Mouse (Mus musculus) thymus, postnatal 0 days (tissue): ENCODE measurements around the gene 1190002N15Rik. TPM values are rescaled to one million over a fixed set of nuclear protein-coding genes. Genes with fewer than 3 reads are reported as not detected.

Source experiments
- DNase-seq: peaks from one replicate; pipeline ENCODE4 v3.0.0-alpha.2; 2015; ENCODE audit warnings: low spot score
- polyA plus RNA-seq: library from polyadenylated mRNA; unstranded; fragments of >200 nt; fragmentation: Nextera tagmentation; extraction: Ambion mirVana; gene quantifications from 2 replicates; pipeline ENCODE4 v1.2.1, GENCODE M21; 2015

The 1190002N15Rik gene
- 15.8 and 16.8 TPM in 2 replicates for polyA plus RNA-seq

DNA sequence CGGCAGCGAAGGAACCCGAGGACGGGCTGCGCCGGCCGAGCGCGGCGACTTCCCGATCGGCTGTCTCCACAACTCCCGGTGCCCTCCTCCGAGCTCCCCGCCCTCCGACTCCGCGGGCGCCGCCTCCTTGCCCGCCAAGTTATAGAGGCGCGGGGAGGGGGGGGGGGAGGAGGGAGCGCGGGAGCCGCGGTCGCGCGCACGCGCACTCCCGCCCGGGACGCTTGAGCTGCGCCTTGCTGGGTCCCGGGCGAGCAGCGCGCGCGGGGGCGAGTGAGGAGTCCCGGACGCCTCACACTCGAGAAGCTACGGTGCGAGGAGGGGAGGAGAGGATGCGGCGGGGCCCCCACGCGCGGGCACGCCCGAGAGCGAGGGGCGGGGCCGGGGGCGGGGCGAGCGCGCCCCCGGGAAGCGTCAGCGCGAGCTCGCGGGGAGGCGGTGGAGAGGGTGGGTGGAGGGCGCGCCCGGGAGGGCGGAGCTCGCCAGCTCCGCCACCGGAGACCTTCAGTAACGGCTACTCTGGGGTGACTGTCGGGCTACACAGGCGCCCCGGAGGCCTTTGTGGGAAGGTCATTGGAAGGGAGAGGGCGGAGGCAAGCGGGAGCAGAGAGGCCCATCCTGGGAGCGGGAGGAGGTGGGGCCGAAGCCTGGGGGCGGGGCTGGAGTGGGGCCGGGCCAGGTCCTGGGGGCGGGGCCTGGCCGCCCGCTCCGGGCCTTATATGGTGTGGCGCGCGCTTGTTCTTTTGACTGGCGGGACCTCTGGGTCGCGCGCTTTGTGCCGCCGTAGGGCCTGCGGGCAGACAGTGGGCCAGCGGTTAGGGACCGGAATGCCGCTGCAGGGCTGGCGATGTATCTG is at the start of gene 1190002N15Rik:
Gene 1190002N15Rik, minus strand, starts transcription at position 112 of the 853 bp plus-strand sequence.
- DNase-seq: peak; percentile 98

- DNase-seq: no peak
Measured at GRCm38 (mm10) chr9:94582309-94582708, 44.4 kb upstream of the 1190002N15Rik start.

- no peak for DNase-seq
Measured at GRCm38 (mm10) chr9:94581661-94582060, 43.8 kb upstream of the 1190002N15Rik start.

GRCm38 (mm10) chr9:94580071-94580737 is 42.3 kb upstream of the 1190002N15Rik start:
- DNase-seq: no peak

GRCm38 (mm10) chr9:94571802-94572201 is 33.9 kb upstream of the 1190002N15Rik start:
- no peak for DNase-seq

GRCm38 (mm10) chr9:94568386-94568785 is 30.5 kb upstream of the 1190002N15Rik start:
- DNase-seq: no peak

DNA sequence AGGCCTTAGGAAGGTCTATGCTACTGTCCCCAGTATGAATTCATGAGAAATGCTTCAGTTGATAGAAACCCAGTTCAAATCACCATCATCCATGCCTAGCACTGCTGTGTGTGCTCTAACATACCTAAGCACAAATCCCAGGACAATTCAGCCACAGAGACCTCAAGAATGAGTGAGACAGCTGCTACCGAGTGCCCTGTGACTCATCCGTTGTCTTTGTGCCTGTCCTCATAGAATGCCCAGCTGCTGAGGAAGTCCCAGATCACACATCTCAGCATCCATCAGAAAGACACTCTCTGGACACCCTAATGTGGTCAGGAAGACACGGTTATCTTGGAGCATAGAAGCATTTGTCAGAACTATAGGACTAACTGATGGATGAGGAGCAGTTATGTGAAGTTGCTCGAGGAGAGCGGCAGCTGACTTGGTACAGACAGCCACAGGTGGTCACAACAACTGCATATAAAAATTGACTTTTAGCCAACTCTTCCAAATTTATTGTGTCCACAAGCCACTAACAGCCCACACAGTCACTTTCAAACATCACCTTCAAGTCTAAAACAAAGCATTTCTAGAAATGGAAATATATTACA is 29.9 kb upstream of the 1190002N15Rik start:
- no peak for DNase-seq

DNA sequence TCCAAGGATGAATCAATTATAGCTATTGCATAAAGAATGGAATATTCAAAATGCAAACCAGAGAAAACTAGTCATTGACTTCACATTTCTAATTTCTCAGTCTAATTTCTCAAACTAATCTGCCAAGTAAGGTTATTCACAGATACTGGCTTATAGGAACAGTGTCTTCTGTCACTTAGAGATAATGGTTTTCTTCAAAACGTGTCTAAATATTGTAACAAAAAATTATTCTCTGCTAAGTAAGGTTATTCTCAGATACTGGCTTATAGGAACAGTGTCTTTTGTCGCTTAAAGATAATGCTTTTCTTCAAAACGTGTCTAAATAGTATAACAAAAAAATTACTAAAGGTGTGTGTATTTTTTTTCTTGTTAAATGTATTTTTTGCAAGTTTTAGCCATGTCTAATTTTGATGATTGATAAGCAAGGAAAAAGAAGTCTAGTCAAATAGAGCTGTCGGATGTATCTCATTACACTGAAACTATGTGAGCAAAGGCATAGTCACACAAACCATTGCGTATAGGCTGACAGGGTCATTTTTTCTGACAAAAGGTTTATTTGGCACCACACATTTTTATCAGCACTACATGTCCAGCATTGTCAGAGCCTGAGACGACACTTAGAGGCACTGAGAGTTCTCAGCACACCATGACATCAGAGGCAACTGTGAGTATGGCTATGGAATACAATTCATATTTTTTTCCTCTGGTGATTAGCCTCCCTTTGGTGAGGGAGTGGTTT is 19.1 kb upstream of the 1190002N15Rik start:
- no peak for DNase-seq

DNA sequence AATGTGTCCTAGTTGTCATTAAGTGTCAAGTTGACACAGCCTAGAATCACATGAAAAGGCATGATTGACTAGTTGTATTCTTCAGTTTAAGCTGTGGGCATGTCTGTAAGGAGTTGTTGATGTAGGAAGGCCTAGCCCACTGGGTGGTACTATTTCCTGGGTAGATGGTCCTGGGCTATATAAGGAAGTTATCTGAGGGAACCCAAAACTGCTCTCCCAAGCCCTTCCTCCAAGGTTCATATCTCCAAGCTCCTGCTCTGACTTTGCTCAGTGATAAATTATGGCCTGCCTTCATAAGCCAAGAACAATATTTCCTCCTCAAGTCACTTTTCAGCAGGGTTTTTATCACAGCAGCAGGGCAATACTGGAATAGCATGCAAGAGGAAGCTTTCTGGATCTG is 18.4 kb upstream of the 1190002N15Rik start:
- no peak for DNase-seq

DNA sequence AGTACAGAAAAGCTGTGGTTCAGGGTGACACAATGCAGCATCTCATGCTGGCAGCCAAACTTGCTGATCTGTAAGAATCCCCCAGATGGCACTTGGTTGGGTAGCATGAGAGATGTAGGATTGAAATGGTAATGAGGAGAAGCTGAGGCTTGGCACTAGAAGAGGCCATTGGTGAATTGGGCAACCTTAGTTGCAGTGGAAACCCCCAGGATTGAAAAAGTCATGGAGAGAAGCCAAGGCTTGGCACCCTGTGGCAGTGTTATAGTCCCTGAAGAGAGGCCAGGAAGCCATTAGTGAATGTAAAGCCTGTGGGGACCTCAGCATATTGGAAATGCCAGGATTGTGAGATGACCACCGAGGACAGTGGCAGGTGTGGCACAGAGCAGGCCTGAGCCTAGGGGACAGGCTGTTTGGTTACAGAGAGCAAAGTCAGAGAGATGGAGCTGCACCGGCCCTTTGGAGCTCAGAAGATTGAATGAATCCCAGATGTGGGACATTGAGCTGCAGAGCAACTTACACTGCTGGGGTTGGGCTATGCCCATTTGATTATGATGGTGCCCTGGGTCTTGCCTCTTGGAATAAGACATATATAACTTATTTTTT is 12.7 kb upstream of the 1190002N15Rik start:
- DNase-seq: no peak

GRCm38 (mm10) chr9:94543881-94544280 is 6.0 kb upstream of the 1190002N15Rik start:
- DNase-seq: no peak

DNA sequence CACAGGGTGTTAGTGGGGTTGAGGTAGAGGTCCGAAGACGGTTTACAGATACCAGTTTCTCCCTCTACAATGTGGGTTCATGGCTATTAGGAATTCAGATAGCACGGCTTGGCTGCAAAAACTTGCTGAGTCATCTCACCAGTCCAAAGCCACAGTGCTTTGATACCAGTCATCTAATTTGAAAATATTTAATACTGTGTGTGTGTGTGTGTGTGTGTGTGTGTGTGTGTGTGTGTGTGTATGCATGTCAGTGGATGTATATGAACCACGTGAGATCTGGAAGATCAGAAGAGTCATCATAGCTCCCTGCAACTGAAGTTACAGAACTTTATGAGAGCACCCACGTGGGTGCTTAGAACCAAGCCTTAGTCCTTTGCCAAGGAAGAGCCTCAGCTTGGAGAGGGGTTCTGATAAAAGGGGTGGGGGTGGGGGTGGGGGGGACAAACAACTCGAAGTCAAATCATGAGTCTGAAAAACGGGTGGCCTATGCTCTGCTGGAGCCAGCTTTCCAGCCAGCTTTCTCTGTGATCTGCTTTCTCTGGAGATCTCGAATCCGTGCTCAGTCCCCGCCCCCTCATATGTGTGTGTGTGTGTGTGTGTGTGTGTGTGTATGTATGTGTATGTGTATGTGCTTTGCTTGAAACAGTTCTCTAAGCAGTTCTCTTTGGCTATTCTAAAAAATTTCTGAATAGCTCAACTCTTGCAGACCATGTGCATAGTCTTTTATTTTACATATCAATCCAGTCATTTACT is 2.6 kb upstream of the 1190002N15Rik start:
- DNase-seq: no peak

DNA sequence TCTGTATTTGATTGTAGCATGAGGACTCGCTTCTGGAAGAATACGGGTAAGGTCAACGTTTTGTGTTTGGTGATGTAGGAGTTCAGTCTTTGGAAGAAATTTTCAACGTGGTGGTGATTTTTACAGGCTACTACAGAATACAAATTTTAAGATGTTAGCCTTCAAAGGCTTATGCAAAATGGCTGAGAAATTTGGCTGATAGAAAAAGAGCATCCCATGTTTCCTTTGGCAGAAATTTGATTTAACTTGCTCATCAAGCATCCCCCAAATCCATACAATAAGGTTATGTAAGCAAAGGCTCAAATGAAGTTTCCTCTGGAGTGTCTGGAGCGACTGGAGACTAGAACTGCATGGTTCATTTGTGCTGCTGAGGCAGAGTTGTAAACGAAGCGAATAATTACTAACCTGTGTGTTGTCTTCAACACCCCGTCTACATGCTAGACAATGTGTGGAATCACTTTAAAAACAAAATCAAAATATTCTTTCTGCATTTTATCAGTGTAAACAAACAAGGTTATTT is 1.5 kb upstream of the 1190002N15Rik start:
- no peak for DNase-seq

GRCm38 (mm10) chr9:94538823-94539143 is 902 bp upstream of the 1190002N15Rik start:
- DNase-seq: no peak

GRCm38 (mm10) chr9:94537051-94537917 is 597 bp downstream of the 1190002N15Rik start:
- DNase-seq: peak; percentile 76

DNA sequence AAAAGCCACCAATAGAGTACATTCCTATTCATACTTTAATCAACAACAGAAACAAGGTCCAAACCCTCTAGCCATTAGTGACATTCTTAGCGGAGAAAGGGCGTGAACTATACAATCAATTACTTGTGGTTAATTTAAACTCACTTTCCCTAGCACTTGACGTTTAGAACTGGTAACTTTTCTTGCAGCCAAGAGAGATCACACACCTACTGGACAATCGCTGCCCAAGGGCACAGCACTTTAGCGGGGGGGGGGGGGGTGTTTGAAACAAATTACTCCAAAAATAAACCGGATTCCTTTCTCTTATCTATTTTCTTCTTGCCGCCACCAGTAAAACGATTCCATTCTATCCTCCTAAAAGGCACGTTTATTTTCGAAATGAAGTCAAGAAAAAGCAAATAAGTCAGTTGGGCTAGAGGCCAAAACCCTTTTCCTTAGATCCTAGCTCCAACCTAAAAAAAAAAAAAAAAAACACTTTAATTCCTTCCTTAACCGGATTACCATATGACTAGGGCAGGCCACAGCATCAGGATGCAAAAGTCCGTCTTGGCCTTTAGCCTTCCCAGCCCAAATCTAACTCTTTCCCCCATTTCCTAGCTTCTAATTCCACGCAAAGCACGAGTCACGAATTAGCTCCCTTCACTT is 1.5 kb downstream of the 1190002N15Rik start:
- DNase-seq: no peak

DNA sequence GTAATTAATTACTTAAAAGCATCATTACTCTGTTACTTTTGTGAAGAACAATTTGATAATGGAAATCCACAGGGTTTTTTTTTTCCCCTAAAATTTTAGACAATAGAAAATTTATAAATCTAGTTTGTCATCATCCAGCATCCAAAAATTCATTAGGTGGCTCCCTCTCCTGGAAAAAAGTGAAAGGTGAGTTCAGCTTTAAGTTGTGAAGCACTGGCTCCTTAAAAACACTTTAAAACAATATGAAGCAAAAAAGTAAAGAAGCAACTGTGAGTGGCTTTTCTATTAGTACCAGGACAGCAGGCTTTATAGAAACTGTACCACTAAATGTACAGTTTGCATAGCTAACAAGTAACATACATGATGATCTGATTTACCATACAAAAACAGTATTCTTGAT is 3.1 kb downstream of the 1190002N15Rik start:
- DNase-seq: no peak

DNA sequence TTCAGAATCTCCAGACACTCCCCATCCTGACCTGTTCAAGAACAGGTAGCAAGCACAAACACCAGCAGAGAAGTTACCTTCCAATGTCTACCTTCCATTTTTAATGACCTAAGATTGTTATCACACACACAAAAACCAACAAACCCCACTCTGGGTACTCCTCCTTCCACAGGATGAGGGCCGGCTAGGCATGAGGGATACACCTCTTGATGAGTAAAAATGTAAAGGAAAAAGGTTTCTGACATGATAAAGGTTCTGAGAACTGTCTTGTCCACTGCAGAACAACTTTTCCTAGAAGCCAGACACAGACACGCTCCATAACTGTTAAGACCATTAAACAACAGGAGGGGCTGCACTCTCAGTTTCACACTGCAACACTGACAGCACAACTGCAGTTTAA is 3.7 kb downstream of the 1190002N15Rik start:
- no peak for DNase-seq

- peak; percentile 73 for DNase-seq
Measured at GRCm38 (mm10) chr9:94533641-94534040, 4.2 kb downstream of the 1190002N15Rik start.
